Mouse (Mus musculus): ENCODE data around the gene Tle4. TPM values are rescaled to one million over a fixed set of nuclear protein-coding genes. Genes with fewer than 3 reads are reported as not detected.

Gene Tle4
- polyA plus RNA-seq, 1 experiment from 2014 or later, result 26.7 TPM

DNA sequence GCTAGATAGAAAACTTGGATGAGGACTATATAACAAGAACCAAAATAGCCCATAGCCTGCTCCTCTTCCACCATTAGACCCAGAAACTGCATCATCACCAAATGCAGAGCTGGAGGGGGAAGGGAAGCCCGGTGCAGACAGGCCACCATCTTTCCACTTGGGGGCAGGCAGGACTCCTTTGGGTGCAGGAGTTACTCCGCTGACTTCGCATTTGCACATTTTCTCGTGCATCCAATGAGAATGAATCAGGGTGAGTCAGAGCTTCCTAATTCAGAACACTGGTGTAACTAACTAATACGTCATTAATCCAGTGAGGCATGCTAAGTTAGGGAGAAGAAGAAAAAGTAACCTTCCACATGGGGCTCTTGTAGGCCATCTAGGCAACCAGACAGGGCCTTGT lies 17.0 kb upstream of the Tle4 start:
- H3K9me3 ChIP-seq (replicated peaks; ENCODE audit: control insufficient read depth, low read length, poor library complexity, severe bottlenecking), result no peaks in the 10 kb centered on the region
- no peak overlapping the region for H3K9ac ChIP-seq (ENCODE audit: low read depth, low read length)
- H3K27ac ChIP-seq (ENCODE audit: low read length), result no peak overlapping the region
- H3K4me2 ChIP-seq (ENCODE audit: low read length), result no peak overlapping the region
- no peaks in the 10 kb centered on the region; the same call in 1 of the 2 replicates for H3K27me3 ChIP-seq (ENCODE audit: control insufficient read depth, insufficient read depth, low read depth, low read length)
- no peak overlapping the region for H3K4me3 ChIP-seq (ENCODE audit: low read depth, low read length)
- WGBS, result 86% methylated on average over 5 of the region's 5 CpGs
- no peaks in the 10 kb centered on the region for H3K36me3 ChIP-seq (ENCODE audit: control insufficient read depth, insufficient read depth, low read length)
- ATAC-seq, result no peak
- H3K4me1 ChIP-seq (ENCODE audit: control insufficient read depth, insufficient read depth, low read length), result no peaks in the 10 kb centered on the region

DNA sequence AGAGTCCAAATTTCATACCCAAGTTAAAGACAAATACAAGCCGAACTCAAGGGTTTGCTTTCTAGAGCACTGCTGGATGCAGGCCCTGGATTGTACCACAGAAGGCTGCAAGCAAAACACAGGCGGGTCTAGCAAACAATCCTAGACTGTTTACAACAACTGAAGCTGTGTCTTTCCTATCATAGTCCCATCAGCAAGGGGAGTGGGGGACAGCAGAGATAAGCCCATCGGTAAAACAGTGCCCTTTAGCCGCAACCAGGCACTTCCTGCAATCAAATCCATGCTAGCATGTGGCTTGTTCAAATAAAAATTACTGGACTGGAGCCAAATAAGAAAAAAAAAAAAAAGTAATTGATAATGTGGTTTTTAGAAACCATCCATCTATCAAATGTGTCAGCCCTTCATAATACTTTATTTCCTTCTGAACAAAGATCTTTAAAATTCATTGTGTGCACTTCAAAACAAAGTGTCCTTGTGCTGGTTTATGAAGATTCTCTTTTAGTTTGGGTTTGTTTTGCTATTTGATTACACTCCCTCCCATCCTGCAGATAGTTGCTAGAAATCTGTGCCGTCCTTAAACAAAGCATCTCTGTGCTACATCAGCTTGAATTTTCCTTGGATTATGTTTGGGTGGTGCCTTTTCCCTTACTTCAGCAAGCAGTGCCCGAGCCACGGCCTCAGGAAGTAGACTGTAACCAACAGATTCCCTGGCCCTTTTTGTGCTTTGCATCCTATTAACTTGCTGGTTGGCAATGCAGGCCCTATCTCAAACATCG lies 12.9 kb upstream of the Tle4 start:
- H3K9me3 ChIP-seq (replicated peaks; ENCODE audit: control insufficient read depth, low read length, poor library complexity, severe bottlenecking), result no peaks in the 10 kb centered on the region
- ATAC-seq, result no peak
- no peaks in the 10 kb centered on the region for H3K4me1 ChIP-seq (ENCODE audit: control insufficient read depth, insufficient read depth, low read length)
- no peak overlapping the region for H3K27ac ChIP-seq (ENCODE audit: low read length)
- no peak overlapping the region for H3K4me2 ChIP-seq (ENCODE audit: low read length)
- H3K4me3 ChIP-seq (ENCODE audit: low read depth, low read length), result no peak overlapping the region
- no peaks in the 10 kb centered on the region for H3K36me3 ChIP-seq (ENCODE audit: control insufficient read depth, insufficient read depth, low read length)
- 71% methylated on average over 8 of the region's 8 CpGs for WGBS
- H3K27me3 ChIP-seq (ENCODE audit: control insufficient read depth, insufficient read depth, low read depth, low read length), result no peaks in the 10 kb centered on the region; the same call in none of the 2 replicates
- H3K9ac ChIP-seq (ENCODE audit: low read depth, low read length), result no peak overlapping the region

DNA sequence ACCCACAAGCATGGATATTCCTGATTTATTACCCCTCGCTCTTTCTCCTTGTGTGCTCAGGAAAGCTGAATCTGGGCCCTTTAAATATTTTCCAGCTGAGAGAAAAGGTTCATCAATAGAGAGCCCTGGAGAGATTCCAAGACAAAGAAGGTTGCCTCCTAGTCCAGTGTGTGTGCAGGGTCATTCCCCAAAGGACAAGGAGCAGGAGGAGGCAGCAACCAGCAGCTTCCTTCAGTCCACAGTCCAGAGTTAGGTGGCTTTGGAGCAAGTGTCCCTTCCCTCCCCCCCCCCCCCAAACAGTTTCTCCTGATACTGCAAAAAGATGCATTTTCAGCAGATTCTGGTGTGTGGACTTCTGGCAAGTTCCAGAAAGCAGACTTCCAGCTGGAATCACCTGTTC lies 3.0 kb upstream of the Tle4 start:
- Histone ChIP-seq H3K4me1 (ENCODE audit: control insufficient read depth, insufficient read depth, low read length) (peaks cover 11% of the 10 kb centered on the region), H3K27ac (ENCODE audit: low read length) (no peak overlapping the region), H3K36me3 (ENCODE audit: control insufficient read depth, insufficient read depth, low read length) (no peaks in the 10 kb centered on the region), H3K9ac (ENCODE audit: low read depth, low read length) (no peak overlapping the region), H3K27me3 (ENCODE audit: control insufficient read depth, insufficient read depth, low read depth, low read length) (peaks cover 10% of the 10 kb centered on the region), H3K4me3 (ENCODE audit: low read depth, low read length) (no peak overlapping the region), H3K9me3 (replicated peaks; ENCODE audit: control insufficient read depth, low read length, poor library complexity, severe bottlenecking) (no peaks in the 10 kb centered on the region), H3K4me2 (ENCODE audit: low read length) (no peak overlapping the region)
- no peak for ATAC-seq
- 78% methylated on average over 1 of the region's 1 CpGs for WGBS

DNA sequence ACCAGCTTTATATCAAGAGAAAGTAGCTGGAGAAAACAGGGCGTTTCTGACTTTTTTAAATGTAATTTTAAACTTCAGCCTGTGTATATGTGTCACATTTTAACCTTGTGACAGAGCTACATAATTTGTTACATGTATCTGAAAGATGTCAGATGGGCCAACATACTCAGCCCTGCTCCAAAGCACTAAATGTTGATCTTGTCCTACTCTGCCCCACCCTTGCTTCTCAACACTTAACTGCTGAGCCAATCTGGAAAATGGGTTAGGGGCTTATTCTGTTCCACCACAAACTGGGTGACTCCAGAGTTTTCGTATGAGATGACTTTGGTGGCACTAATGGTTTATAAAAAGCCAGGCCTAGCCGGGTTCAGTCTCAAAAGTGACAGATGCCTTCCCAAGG lies 2.5 kb upstream of the Tle4 start:
- no peak for ATAC-seq

DNA sequence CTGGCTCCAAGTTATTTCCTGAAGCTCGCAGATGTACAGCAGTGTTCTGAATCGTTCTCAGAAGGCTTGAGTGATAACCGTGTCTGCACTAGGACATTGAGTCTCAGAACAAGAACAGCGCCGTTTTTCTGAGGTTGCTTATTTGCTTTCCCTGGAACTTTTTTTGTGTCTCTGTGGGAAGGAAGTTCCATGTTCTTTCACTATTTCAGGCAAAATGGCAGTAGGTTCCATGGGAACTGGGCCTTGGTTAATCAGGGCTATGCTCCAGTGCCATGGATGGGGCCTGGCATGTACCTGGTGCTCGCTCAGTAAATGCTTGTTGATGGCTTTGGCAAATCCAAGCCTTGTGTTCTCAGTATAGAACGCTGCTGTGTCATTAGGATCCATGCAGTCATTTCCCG lies 2.0 kb upstream of the Tle4 start:
- peaks cover 13% of the 10 kb centered on the region for H3K4me1 ChIP-seq (ENCODE audit: control insufficient read depth, insufficient read depth, low read length)
- no peaks in the 10 kb centered on the region for H3K9me3 ChIP-seq (replicated peaks; ENCODE audit: control insufficient read depth, low read length, poor library complexity, severe bottlenecking)
- H3K27ac ChIP-seq (ENCODE audit: low read length), result no peak overlapping the region
- no peak overlapping the region for H3K9ac ChIP-seq (ENCODE audit: low read depth, low read length)
- no peaks in the 10 kb centered on the region for H3K36me3 ChIP-seq (ENCODE audit: control insufficient read depth, insufficient read depth, low read length)
- peak overlapping the region; percentile 77; the same call in 1 of the 2 replicates for H3K4me2 ChIP-seq (ENCODE audit: low read length)
- H3K27me3 ChIP-seq (ENCODE audit: control insufficient read depth, insufficient read depth, low read depth, low read length), result peaks cover 8% of the 10 kb centered on the region
- 46% methylated on average over 8 of the region's 8 CpGs for WGBS
- no peak for ATAC-seq
- no peak overlapping the region for H3K4me3 ChIP-seq (ENCODE audit: low read depth, low read length)

More for the DNA sequence above, 2.5 kb upstream of the Tle4 start:
- Histone ChIP-seq H3K36me3 (ENCODE audit: control insufficient read depth, insufficient read depth, low read length) (no peaks in the 10 kb centered on the region), H3K27ac (ENCODE audit: low read length) (no peak overlapping the region), H3K9ac (ENCODE audit: low read depth, low read length) (no peak overlapping the region), H3K4me3 (ENCODE audit: low read depth, low read length) (no peak overlapping the region), H3K4me1 (ENCODE audit: control insufficient read depth, insufficient read depth, low read length) (peaks cover 12% of the 10 kb centered on the region), H3K27me3 (ENCODE audit: control insufficient read depth, insufficient read depth, low read depth, low read length) (peaks cover 10% of the 10 kb centered on the region), H3K4me2 (ENCODE audit: low read length) (no peak overlapping the region), H3K9me3 (replicated peaks; ENCODE audit: control insufficient read depth, low read length, poor library complexity, severe bottlenecking) (no peaks in the 10 kb centered on the region)
- 89% methylated on average over 3 of the region's 3 CpGs for WGBS

DNA sequence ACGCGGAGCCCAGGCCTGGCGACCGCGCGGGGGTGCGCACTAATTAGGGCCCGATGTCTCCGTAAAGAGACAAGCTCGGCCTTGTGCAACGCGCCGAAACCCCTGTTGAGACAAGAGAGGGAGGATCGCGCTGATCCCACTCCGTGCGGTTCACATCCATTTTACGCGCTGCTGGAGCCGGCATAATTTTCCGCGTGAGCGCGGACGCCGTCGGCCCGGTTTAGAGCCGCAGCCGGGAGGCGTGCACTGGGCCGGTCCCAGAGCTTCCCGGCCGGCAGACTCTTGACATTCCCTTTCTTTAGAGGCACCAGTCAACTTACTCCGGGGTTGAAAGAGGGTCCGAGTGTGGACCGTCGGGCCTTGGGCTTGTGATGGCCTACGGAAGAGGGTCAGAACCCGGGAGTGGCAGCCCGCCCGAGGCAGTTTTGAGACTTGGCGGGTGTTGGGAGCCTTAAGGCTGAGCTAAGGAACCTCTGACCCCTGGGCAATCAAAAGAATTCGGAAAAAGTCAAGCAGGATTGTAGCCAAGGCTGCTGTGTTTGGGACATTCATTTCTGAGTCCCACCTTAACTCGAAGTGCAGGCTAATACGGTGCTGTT lies 938 bp upstream of the Tle4 start:
- no peaks in the 10 kb centered on the region for H3K36me3 ChIP-seq (ENCODE audit: control insufficient read depth, insufficient read depth, low read length)
- peaks cover 2% of the 10 kb centered on the region; the same call in 1 of the 2 replicates for H3K27me3 ChIP-seq (ENCODE audit: control insufficient read depth, insufficient read depth, low read depth, low read length)
- ATAC-seq, result peak; percentile 70
- peaks cover 18% of the 10 kb centered on the region for H3K4me1 ChIP-seq (ENCODE audit: control insufficient read depth, insufficient read depth, low read length)
- H3K4me2 ChIP-seq (ENCODE audit: low read length), result peak overlapping the region; percentile 77
- under 1% methylated on average over 46 of the region's 46 CpGs for WGBS
- peak overlapping the region; percentile 94 for H3K27ac ChIP-seq (ENCODE audit: low read length)
- peak overlapping the region; percentile 68 for H3K9ac ChIP-seq (ENCODE audit: low read depth, low read length)
- peak overlapping the region; percentile 69 for H3K4me3 ChIP-seq (ENCODE audit: low read depth, low read length)
- no peaks in the 10 kb centered on the region for H3K9me3 ChIP-seq (replicated peaks; ENCODE audit: control insufficient read depth, low read length, poor library complexity, severe bottlenecking)

DNA sequence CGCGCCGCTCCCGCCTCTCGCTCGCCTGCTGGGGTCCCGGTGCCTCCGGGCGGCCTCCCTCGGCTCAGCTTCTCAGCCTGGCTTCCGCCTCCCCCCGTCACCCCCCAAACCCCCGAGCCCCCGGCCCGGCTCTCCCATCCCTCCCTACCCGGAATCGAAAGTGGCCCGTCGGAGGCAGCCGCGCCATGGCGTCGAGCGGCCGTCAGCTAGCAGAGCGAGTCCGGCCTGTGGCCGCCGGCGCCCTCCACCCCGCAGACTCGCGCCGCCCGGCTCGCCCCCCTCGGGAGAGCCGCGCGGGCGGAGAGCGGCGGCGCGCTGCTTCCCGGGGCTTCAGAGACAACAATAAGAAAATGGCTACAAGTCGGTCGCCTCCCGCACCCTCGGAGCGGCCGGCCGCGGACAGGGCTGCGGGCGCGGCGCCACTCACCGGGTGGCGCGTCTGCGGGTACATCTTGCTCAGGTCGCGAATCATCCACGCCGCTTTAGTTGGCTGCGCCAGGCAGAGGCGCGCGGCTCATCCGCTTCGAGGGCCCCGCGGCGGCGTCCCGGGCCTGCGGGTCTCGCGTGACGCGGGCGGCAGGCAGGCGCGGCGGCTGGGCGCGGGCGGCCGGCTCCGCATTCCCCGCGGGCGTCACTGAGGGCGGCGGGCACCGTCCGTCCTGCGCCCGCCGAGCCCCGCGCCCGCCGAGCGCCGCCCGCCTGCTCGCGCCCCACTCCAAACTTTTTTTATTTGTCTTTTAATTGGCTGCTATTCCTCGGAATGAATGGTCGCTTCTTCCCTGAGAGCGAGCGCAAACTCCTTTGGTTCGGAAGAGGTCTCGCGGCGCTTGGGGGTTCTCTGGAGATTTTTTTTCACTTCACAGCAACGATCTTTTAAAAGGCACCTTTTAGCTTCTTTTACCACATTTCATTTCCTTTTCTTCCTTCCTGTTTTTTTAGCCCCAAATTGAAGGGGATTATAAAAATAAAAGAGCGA lies 622 bp downstream of the Tle4 start:
- Histone ChIP-seq H3K36me3 (ENCODE audit: control insufficient read depth, insufficient read depth, low read length) (no peaks in the 10 kb centered on the region), H3K4me1 (ENCODE audit: control insufficient read depth, insufficient read depth, low read length) (peaks cover 28% of the 10 kb centered on the region), H3K27me3 (ENCODE audit: control insufficient read depth, insufficient read depth, low read depth, low read length) (no peaks in the 10 kb centered on the region), H3K4me3 (ENCODE audit: low read depth, low read length) (peak overlapping the region; percentile 69), H3K9ac (ENCODE audit: low read depth, low read length) (peak overlapping the region; percentile 95), H3K27ac (ENCODE audit: low read length) (peak overlapping the region; percentile 97), H3K4me2 (ENCODE audit: low read length) (peak overlapping the region; percentile 65), H3K9me3 (replicated peaks; ENCODE audit: control insufficient read depth, low read length, poor library complexity, severe bottlenecking) (no peaks in the 10 kb centered on the region)
- WGBS, result under 1% methylated on average over 117 of the region's 120 CpGs
- peak; percentile 0; the same call in 1 of the 2 replicates for ATAC-seq

DNA sequence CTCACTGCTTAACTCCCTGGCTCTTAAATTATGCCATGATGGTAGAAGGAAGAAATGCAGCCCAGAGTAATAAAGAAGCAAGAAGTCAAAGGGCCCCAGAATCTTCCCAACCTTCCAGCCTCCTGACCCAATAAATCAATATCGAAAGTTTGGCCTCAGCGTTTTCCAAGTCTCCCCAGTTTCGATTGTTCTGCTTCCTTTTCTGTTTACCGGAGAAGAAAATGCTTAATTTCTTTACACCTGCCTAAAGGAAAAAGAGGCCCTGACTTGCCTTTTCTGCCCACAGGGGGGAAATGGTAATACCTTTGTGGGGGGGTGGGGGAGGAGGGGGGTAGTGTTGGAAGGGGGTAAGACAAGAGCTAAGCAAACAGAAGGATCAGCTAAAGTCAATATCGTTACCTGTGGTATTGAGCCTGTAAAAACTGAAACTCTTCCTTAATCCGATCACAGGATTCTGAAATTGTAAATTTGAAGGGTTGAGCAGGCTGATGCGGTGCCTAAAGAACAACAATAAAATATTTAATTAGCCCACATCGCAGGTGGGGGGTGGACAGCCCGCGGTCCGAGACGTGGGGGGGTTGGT lies 1.4 kb downstream of the Tle4 start:
- ATAC-seq, result no peak
- Histone ChIP-seq H3K9me3 (replicated peaks; ENCODE audit: control insufficient read depth, low read length, poor library complexity, severe bottlenecking) (no peaks in the 10 kb centered on the region), H3K36me3 (ENCODE audit: control insufficient read depth, insufficient read depth, low read length) (no peaks in the 10 kb centered on the region), H3K27me3 (ENCODE audit: control insufficient read depth, insufficient read depth, low read depth, low read length) (no peaks in the 10 kb centered on the region), H3K27ac (ENCODE audit: low read length) (peak overlapping the region; percentile 97), H3K4me1 (ENCODE audit: control insufficient read depth, insufficient read depth, low read length) (peaks cover 33% of the 10 kb centered on the region), H3K4me3 (ENCODE audit: low read depth, low read length) (peak overlapping the region; percentile 69), H3K4me2 (ENCODE audit: low read length) (peak overlapping the region; percentile 65), H3K9ac (ENCODE audit: low read depth, low read length) (peak overlapping the region; percentile 95)
- WGBS, result under 1% methylated on average over 12 of the region's 12 CpGs
